Mouse (Mus musculus) testis, postnatal 14 days (tissue): Measurements from ENCODE around the gene Gabre.

ENCODE experiments used
- DNase-seq: peaks from one replicate; pipeline ENCODE4 v3.0.0; 2021; ENCODE audit warnings: low spot score

The Gabre gene

DNA sequence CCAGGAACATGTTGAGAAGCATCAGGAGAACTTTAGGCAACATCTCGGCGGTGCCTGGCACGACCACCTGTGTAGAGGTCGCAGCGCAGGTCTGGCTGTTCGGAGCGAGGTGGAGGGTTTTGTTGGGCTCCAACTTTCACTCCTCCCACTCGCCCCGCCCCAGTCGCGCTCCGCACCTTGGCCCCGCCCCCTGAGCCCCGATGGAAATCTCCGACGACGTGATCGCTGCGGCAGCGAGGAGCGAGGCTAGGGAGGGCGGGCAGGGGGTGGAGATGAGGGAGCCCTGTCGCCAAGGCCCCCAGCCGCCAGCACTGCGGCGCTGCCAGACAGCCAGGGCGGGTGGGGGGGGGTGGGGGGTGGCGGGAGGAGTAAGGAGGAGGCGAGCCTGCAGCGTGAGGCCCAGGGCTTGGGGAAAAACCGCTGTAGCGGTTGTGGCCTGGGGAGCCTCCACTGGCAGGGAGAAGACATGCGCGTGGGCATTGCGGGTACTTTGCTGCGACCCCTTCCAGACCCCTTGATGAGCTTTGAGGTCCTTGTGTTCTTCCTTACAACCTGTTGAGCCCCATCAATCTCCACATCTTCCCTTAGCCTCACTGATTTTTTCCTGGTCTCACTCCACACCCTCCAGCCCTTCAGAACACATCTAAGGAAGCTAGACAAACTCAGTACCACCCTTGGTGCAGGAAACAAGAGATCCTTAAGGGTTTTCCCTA lies at the start of gene Gabre:
Gabre (minus strand) TSS at position 145 of the 713 bp plus-strand sequence.
- peak; percentile 26 for DNase-seq

DNA sequence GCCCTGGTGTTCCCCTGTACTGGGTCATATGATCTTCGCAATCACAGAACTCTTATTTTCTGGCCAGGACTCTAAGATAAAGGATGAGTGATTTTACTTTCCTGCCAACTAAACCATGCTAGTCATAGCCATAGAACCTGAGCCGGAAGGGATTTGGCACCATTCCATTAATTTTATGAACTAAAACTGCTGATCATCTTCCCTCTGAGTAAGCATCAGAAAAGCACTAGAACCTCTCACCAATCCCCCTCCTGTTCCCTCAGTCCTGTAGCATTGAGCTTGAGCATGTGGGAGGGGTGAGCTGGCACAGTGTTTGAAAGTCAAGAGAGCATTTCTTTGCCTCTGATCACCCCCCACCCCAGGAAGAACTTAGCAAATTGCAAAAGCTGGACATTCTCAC lies 23.2 kb upstream of the Gabre start:
- no peak for DNase-seq

DNA sequence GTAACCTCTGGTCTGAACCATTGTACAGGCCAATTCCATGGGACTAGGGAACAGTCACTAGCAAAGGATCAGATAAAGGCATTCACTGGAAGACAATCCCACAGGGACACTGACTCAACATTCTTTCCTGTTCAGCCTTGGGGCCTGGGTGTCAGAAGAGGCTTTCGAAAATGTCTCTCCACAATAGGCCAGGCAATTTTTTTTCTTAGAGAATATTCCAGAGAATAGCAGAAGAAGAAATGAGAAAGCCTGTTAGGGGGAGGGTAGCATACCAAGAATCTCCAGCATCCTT lies 715 bp upstream of the Gabre start:
- DNase-seq, result no peak

DNA sequence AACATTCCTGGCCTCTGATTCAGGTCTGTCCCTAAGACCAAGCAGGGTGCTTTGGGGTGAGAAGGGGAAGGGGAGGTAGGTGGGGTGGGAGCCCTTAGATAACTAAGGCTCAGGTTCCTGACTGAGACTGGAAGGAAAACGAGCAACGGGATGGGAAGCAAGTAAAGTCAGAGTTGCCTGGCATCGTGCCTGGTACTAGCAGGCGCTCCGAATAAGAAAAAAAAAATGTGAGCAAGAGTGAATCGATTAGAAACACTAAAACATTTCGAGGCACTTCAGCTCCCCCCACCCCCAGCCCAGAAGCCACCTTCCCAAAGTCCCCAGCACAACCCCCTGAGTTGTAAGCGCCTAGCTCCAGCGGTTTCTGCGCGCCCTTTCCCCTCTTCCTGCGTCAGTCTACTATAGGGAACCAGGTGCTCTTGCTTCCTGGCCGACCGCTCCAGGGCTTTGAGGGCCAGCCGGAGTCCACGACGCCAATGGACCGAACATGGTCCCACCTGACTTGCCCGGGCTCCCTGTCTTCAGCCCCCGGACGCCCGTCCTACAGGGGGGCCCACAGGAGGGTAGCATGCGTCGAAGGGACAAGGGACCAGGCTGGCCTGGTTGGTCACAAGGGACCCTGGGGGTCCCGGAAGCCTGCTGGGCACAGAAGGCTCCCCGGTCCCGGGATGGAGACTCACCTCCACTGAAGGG lies 491 bp downstream of the Gabre start:
- DNase-seq, result peak; percentile 3

DNA sequence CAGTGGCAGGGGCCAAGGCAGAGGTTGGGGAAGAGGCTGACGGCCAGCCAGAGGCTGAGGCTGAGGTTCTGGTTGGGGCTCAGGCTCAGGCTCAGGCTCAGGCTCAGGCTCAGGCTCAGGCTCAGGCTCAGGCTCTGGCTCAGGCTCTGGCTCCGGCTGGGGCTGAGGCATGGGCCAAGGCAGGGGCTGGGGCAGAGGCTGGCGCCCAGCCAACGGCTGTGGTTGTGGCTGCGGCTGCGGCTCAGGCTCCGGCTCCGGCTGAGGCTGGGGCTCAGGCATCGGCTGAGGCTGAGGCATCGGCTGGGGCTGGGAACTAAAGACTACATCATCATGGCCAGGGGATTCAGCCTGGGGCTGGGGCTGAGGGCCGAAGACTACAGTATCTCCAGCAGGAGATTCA lies 4.0 kb downstream of the Gabre start:
- peak; percentile 8 for DNase-seq

DNA sequence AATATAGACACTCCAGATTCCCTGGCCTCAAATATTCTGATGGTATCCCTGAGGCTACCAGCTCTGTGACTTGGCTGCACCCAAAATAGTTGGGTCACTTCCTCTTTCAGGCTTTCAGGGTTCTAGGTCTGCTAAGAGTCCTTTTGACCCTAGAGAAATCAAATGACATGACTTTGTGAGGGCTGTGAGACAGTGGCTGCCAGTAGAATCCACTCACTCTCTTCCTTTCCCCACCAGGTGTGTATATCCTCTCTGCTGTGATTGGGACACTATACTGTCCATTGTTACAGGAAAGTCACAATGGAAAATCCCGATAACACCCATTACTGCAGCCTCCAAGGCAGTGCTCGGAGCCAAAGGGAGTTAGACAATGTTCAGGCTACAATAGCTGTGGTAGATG lies 52.9 kb downstream of the Gabre start, which contains the start of gene Magea4:
Magea4 (plus strand) TSS at position 301 of the 400 bp plus-strand sequence.
- no peak for DNase-seq
